In the genomic region with DNA sequence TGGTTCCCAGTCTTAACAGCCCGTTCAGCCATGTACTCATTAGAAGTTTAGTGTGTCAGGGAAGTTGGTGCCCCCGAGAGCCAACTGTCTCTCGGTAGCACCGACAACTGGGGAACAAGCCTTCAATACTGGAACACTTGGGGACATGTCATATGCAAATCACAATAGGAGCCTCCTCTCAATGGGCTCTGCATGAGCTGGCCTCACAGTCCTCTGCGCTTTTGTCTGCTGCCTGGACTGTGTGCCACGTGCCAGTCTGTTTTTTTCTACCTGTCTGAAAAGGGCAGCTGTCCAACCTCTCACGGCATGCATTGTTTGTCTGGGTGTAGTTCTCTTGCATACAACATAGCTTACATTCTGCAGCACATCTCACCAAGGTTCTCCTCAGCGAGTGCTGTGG, we compare ENCODE assay signal across 24 mouse cellular contexts.
"Had no signal": no experiment of that assay in that cellular context is flagged by ENCODE, and none has a peak within 500 bp of the region (broad histone marks: within the 10 kb centered on the region; RNA-seq: fewer than 3 reads in every experiment).

No protein-coding gene starts in this region.

- H3K27ac ChIP-seq: heart, embryonic 10.5 days; hindbrain, embryonic 14.5 days; kidney, embryonic 15.5 days; kidney, postnatal 0 days; limb, embryonic 13.5 days; limb, embryonic 15.5 days; liver, embryonic 12.5 days; liver, embryonic 14.5 days had no signal

- H3K36me3 ChIP-seq: heart, embryonic 10.5 days; heart, embryonic 12.5 days; kidney, embryonic 15.5 days; limb, embryonic 13.5 days; limb, embryonic 15.5 days; liver, embryonic 12.5 days had no signal

- H3K9ac ChIP-seq: heart, embryonic 12.5 days; hindbrain, embryonic 14.5 days; kidney, embryonic 15.5 days; limb, embryonic 13.5 days; limb, embryonic 15.5 days; liver, embryonic 12.5 days; liver, embryonic 14.5 days had no signal

- H3K9me3 ChIP-seq: heart, embryonic 10.5 days; heart, embryonic 12.5 days; kidney, embryonic 15.5 days; limb, embryonic 13.5 days; limb, embryonic 15.5 days; liver, embryonic 12.5 days had no signal

- DNase-seq: gastrocnemius, postnatal 14 days; gastrocnemius, postnatal 36 days; heart, adult 18-20 months; heart, postnatal 10 days; heart, postnatal 36 days; kidney, adult 11 months; kidney, adult 2 months; kidney, adult 9 months; kidney, postnatal 14 days; kidney, postnatal 36 days; layer of hippocampus, adult 9-11 months; layer of hippocampus, postnatal 36 days; left cerebral cortex, postnatal 4 days had no signal

- H3K27me3 ChIP-seq: heart, embryonic 12.5 days; kidney, embryonic 15.5 days; limb, embryonic 13.5 days; limb, embryonic 15.5 days; liver, embryonic 12.5 days had no signal

- H3K4me3 ChIP-seq: heart, embryonic 10.5 days; heart, embryonic 12.5 days; kidney, embryonic 15.5 days; limb, embryonic 13.5 days; limb, embryonic 15.5 days; liver, embryonic 12.5 days had no signal

- ATAC-seq: hindbrain, embryonic 16.5 days; intestine, embryonic 16.5 days; liver, embryonic 12.5 days had no signal

- H3K4me1 ChIP-seq: heart, embryonic 10.5 days; heart, embryonic 12.5 days; kidney, embryonic 15.5 days; limb, embryonic 13.5 days; limb, embryonic 15.5 days; liver, embryonic 12.5 days had no signal

- H3K4me2 ChIP-seq: heart, embryonic 12.5 days; hindbrain, embryonic 14.5 days; kidney, embryonic 15.5 days; limb, embryonic 13.5 days; limb, embryonic 15.5 days; liver, embryonic 12.5 days had no signal
